Mouse (Mus musculus): Measurements from ENCODE around the gene Slc45a3.

Gene Slc45a3

DNA sequence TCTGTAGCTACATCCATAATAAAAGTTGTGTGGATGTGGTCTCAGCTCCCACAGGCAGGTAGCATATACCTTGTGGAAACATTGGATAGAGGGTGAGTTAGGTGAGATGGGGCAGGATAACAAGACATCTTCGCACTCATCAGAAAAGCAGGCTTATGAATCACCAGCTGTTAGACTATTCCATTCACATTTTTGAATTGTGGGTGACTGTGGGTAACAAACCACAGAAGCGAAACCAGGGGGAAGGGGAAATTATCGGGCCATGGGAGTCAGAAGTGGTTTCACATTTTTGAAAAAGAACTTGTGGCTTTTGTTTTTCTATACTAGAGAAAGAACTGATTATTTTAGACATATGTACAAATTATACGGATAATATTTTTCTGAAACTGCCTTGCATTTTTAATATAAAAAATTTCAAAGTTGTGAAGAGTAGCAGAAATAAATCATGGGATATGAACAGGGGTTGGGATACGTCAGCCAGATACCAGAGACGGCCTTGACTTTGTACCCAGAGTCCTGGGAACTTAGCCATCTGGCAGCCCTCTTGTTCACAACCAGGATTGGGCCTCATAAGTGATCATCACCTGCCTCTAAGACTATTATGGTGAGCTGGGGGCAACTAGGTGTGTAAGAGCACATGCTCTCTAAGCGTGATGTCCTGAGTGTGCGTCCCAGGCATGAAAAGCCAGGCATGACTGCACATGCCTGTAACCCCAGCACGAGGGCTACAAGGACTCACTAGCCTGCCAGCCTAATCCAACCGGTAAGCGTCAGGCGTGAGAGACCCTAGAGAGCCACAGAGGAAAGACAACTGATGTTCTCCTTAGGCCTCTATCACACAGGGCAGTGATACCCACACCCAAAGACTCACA lies 30.6 kb downstream of the Slc45a3 start:
- DNase-seq (ENCODE audit: low read depth, low spot score): no peak

DNA sequence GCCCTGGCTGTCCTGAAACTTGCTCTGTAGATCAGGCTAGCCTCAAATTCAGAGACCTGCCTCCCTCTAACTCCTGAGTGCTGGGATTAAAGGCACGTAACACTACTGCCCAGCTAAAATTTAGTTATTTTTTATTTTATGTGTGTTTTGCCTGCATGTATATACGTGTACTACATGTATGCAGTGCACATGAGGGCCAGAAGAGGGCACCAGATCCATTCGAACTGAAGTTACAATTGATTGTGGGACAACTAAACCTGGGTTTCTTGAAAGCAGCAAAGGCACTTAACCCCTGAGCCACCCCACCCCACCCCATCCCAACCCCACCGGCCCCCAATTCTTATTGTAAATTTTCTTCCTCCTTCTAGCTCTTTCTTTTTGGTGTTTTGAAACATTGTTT lies 32.3 kb downstream of the Slc45a3 start:
- DNase-seq (ENCODE audit: low read depth, low spot score): peak; percentile 78

DNA sequence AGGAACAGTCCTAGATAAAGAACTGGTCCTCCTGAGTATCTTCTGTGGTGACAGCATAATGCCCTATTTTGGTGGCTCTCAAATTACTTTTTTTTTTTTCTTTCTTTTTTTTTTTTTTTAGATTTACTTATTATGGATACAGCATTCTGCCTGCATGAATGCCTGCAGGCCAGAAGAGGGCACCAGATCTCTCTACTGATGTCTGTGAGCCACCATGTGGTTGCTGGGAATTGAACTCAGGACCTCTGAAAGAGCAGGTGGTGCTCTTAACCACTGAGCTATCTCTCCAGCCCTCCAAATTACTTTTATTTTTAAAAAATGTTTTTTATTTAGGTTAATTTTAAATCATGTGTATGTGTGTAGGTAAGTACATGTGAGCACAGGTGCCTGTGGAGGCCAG lies 37.7 kb downstream of the Slc45a3 start:
- DNase-seq (ENCODE audit: low read depth, low spot score): peak; percentile 55

DNA sequence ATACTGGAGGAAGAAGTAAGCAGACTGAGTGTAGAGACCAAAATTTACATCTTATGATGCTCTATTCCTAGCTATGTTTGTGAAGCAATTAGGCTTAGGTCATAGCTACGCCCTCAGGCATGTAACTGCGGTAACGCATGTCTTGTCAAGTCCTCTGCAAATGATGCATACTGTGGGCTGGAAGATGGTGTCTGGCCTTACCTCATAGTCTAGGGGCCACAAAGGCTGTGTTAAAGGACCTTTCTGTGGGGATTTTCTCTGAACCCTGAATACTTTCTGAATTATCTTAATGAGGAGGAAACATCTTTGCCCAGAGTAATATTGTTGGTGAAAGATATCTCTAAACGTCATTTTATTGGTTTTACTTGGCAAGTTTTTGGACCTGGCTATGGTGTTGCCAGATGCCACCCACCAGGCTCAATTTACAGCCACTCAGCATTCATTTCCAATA lies 39.1 kb downstream of the Slc45a3 start:
- DNase-seq (ENCODE audit: low read depth, low spot score): no peak

DNA sequence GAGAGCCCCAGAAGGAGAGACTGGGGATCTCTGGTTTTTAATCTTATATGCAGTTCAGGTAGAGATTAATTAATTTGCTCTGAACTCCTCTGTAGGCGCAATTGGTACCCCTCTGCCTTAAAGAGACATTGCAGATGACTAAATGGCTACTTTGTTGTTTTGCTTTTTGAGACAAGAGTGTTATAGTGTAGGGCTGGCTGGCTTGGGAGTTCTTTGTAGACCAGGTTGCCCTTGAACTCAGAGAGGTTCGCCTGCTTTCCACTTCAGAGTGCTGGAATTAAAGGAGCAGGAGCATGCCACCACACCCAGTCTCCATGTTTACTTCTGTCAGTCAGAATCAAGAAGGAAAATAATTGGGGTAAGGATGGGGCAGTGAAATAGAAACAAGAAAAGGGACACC lies 40.3 kb downstream of the Slc45a3 start:
- DNase-seq (ENCODE audit: low read depth, low spot score): peak; percentile 22

DNA sequence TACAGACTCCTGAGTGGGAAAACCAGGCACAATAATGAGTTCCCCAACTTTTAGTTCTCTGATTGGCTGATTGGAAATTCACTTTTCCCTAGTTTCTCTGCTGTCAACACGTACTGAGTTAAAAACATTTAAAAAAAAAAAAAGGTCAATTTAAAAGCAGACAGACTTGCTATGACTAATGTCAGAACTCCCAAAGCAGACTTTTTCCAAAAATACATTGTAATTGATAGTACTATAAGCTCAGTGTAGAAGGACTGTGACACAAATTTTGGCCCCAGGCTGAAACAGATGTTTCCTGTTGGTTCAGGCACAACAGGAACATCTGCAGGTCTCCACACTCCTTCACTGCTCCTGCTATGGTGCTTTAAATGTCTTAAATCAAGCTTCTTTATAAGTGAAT lies 41.0 kb downstream of the Slc45a3 start:
- DNase-seq (ENCODE audit: low read depth, low spot score): no peak

DNA sequence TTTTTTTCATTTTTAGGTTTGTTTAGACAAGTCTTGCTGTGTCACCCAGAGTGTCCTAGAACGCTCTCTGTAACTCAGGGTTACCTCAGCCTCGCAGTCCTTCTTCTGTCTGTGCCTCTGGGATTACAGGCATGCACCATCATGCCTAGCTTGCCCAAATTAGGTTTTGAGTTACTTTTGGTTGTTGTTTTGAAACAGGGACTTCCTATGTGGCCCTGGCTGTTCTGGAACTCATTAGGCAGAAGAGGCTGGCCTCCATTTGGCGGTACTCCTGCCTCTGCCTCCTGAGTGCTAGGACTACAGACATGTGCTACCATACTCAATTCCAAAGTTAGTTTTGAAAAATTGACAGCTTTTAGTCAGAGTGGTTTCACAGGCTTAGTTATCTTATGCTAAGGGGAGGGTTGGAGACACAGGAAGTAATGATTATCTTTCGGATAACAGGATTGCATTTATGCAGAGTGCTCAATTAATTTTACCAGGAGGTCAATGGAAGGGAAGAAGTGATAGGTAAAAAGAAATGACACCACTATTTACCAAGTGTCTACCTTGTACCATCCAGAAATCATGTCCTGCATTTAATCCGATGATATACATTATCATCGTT lies 41.9 kb downstream of the Slc45a3 start:
- no peak for DNase-seq (ENCODE audit: low read depth, low spot score)

DNA sequence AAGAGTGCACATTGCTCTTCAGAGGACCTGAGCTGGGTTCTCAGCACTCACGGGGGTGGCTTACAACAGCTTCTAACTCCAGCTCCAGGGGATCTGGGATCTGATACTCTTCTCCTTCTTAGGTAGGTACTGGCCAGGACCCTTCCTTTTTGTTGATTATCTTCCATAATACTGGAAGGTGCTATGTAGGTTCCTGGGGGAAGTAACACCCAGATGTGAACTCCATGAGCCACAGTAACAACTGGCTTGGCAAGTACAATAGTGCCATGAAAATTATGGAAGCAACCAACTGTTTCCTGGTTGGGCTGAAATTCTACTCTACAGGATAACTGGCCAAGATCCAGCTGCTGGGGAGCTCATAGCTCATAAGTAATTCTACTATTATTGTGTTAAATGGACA lies 42.7 kb downstream of the Slc45a3 start:
- no peak for DNase-seq (ENCODE audit: low read depth, low spot score)

DNA sequence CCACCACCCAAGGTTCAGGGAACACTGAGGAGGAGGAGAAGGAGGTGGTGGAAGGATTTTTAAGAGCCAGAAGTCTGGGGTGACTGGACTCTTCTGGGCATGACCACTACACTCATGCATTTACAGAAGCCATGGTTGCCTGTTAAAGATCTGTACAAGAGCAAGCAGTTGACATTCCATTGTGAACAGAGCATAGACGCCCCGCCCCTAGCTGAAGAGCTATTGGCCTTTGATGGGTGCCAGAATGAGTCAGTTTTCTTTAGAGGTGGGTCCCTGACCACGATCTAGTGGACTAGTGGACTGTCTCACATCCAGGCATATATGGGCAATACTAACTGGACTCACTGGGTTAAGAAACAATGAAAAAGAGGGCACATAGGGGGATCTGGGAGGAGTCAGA lies 43.3 kb downstream of the Slc45a3 start:
- DNase-seq (ENCODE audit: low read depth, low spot score): peak; percentile 35

DNA sequence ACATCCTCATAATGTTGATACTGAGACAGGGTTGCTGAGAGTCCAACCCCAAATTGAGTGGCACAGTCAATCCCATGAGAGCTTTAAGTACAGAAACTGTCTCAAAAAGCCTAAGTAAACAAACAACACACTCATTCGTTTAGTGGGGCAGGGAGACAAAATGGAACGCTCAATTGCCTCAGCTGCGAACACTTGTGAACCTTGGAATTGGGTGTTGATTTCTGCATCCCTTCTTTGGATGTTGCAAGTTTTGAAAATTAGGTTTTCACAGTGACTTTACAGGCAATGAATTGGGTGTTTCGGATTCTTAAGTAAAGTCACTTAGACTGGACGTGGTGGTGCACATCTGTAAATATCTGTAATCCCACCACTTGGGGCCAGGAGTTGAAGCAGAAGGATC lies 44.0 kb downstream of the Slc45a3 start:
- no peak for DNase-seq (ENCODE audit: low read depth, low spot score)

DNA sequence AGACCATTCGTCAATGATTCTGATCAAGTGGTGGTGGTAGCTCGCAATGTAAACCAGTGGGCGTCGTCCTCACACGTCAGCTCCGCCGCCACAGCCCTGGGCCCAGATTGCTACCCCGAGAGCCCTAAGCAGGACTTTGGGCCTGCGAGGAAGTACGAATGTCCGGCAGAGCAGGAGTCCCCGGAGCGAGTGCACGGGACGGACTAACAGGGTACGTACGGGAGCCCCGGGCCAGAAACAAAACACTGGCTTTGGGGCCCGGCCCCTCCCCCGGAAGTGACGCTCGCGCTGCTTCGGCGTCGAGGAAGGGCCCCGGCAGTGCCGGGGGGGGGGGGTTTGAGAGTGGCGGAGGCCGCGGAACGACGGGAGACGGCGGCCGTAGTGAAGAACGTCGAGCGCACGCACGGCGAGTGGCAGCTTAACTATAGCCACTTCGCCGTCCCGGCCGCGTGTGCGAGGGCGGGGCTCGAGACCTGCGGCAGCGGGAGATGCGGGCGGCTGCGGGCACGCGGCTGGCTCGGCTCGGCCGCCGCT lies 44.6 kb downstream of the Slc45a3 start, which contains the start of gene Elk4:
Gene Elk4 (plus strand): TSS at position 326 of the 534 bp plus-strand sequence.
- DNase-seq (ENCODE audit: low read depth, low spot score): peak; percentile 88

DNA sequence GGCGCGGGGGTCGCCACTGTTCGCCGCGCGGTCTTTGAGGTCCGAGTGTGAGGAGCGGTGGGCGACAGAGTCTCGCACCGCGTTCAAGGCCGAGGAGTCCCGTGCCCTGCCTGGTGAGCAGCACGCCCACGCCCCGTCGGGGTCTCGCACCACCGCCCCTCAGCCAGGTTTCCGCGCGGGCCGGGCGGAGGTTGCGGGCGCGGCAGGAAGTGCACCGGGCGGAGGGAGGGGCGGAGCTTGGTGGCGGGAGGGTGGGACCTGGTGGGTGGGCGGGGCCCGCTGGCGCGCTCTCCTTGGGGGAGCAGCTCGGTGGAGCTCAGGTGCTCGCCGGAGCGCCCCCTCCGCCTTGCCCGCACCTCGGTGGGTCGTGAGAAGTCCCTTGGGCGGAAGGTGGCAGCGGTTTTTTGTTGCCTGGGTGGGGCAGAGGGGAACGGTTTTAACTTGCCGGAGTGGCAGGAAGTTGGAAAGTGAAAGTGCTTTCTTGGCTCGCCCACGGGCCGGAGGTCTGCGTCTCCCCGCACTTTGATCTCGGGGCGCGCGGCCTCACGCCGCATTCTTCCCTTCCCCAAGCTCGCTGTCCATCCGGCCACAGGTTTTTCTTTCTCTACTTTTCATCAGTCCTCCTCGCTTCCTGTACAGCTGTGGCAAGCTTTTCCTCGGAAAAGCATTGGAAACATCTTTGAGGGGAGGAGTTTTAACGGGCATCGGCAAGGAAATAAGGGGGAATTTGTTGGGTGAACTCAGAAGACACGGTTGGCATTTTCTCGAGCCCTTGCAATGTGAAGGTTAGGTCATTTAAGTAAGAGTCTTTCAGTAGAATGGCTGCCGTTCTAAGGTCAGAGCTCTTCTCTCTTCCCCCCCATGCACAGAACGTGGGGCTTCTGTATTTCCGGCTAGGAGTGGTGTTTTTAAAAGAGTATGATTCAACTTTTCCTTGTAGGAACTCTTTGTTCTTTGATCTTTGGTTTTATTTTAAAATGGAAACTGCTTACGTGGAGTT lies 45.4 kb downstream of the Slc45a3 start:
- peak; percentile 94 for DNase-seq (ENCODE audit: low read depth, low spot score)

DNA sequence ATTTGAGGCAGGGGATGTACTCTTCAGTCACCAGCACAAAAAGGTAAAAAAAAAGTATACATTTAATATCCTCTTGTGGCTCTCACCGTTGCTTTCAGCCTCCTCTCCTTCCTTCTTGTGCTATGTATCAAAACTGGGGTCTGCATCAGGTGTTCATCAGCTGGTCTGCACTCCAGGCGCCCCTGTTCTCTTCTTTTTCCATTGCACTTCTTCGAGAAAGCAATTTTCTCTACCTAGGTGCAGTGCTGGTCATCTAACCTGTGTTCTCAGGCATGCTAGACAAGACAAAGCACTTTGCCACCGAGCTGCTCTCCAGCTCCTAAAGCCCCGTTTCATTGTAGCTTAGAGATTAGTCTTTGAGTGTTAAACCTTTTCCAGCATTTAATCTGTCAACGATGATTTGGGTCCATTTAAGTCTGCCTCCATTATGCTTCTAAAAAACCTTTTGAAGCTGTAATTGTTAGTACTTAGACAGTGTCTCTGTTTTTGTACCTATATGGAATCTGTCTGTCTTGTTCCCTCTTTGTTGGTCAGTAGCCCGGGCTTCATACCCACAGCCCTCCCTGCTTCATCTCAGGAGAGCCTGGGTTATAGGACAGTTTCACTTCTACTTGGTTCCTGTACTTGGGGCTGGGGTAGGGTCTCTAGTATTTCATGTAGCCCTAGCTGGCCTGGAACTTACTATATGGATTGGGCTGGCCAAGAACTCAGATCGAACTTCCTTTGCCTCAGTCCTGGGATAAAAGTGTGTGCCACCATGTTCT lies 46.3 kb downstream of the Slc45a3 start:
- DNase-seq (ENCODE audit: low read depth, low spot score): no peak

DNA sequence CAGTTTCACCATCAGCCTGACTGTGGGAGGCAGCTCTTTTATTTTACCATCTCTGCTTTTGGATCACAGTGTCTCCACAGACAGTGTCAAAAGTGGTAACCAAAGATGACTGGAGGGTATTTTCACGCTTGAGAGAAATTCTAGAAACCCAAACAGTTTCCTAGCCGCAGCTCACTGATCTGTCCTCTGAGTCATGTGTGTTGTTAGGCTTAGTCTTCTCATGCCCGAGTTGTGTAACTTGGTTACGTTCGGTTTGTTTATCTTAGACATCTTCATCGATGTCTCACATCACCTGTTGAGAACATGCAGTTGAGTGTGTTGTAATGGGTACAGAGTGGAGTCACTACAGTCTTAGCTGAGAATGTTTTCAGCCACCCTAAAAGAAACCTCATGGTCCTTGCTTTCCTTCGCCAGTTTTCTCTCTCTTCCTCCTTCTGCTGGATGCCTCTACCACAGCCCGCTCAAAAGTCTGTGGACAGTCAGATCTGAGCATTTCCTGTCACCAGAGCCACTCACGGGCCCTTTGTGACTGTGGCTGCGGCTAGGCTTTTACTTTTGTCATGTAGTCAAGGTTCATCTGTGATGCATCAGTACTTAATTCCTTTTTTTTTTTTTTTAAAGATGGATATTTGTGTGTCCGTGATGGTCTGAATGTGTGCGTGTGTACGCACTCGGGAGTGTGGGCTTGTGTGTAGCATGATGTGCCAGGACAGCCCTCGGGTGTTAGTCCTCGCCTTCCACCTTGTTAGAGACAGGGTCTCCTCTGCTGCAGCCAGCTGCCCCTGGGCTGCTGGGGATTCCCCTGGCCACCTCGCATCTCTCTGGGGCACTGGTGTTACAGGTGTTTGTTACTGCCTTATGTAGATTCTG lies 48.1 kb downstream of the Slc45a3 start:
- no peak for DNase-seq (ENCODE audit: low read depth, low spot score)

DNA sequence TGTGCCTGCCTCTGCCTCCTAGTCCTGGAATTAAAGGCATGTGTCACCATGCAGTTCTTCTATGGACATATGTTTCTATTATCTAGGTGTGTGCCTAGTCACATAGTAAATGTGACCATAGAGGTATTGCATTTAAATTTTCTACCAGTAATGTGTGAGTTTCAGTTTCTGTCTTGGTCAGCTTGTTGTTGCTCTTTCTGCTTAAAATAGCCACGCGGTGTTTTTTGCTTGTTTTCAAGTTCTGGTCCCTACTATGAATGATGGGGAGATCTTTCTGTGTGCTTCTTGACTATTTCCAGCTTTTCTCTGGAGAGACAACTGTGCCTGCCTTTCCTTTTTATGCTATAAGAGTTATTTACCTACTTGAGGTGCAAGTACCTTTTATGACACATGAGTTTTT lies 49.0 kb downstream of the Slc45a3 start:
- DNase-seq (ENCODE audit: low read depth, low spot score): no peak

DNA sequence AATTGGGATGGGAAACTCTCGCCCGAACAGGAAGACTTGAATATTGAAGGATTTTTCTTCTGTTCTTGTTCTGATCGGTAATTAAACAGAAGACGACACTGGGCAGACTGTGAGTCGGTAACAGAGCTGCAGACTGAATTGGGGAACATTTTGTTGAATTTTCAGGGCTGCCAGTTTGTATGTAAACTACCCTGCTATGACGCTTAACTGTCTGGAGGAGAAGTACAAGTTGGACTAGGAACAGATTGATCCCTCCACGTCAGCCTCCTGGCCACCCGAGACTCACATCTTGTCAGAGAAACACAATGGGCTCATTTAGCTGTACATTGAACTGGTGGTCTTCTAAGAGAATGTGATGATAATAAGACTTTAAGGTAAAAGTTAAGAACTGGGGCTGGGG lies 50.1 kb downstream of the Slc45a3 start:
- no peak for DNase-seq (ENCODE audit: low read depth, low spot score)

DNA sequence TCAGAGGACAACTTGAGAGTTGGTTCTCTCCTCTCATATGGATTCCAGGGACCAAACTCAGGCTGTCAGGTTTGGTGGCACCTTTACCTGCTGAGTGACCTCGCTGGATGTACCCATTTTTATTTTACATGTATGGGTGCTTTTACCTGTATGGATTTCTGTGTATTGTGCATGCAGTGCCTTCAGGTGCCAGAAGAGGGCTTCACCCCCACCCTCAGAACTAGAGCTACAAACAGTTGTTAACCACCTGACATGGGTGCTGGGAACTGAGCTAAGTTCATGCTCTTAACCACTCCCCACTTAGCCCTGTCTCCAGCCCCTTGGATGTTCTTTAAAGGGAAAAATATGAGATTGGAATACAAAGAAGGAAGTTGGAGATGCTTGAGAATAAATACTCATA lies 52.0 kb downstream of the Slc45a3 start:
- peak; percentile 55 for DNase-seq (ENCODE audit: low read depth, low spot score)

DNA sequence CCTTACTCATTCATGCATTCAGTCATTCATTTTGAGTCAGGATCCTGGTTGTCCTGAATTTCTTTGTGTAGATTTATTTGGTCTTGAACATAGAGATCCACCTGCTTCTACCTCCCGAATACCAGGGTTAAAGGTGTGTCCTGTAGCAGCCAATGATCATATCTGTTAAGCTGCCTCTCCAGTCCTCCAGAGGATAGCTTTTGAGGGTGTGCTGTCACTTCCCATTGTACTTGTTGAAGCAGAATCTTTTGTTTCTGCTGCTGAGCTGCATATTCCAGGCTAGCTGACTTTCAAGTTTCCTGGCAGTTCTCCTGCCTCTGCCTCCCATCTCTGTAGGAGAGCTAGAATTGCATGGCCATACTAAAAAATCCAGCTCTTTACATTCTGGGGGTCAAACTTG lies 53.9 kb downstream of the Slc45a3 start:
- peak; percentile 62 for DNase-seq (ENCODE audit: low read depth, low spot score)

DNA sequence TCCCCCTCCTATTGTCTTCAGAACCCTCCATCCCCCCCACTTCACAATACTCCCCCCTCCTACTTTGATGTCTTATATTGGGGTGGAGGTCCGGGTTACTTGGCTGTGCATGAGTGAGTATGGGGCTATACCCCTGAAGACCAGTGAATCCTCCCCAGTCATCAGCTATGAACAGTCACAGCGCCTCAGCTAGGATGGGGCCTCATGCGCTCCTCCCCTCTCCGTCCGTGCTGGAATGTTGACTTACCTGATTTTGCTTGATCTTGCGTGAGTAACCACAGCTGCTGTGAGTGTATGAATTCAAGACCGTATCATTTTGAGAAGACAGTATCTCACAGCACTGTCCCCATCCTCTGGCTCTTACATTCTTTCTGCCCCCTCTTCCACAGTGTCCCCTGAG lies 57.1 kb downstream of the Slc45a3 start:
- no peak for DNase-seq (ENCODE audit: low read depth, low spot score)

DNA sequence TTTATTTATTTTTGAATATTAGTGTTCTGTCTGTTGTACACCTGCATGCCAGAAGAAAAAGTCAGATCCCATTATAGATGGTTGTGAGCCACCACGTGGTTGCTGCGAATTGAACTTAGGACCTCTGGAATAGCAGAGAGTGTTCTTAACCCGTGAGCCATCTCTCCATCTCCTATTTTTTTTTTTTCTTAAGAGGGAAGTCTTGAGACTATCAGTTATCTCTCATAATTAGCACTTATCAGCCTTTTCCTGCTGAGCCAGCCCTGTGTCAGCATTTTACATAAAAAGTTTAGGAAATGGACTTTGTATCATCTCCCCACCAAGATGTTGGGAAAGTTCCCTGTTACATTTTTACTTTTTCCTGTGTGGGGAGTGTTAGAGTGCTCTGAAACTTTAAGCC lies 59.3 kb downstream of the Slc45a3 start:
- no peak for DNase-seq (ENCODE audit: low read depth, low spot score)

Data from ZHBTc4 (cell line).